Comparison of ENCODE assay signal across 13 mouse cellular contexts in genomic region chr7:51051496-51051895, GRCm38 (mm10).
DNase-seq lines count a peak whose midpoint lies in the region.
"Had no signal": no experiment of that assay in that cellular context is flagged by ENCODE, and none has a peak within 500 bp of the region (broad histone marks: within the 10 kb centered on the region; RNA-seq: fewer than 3 reads in every experiment).

No protein-coding gene starts in this region.

- peak; percentile 40 for DNase-seq in adrenal gland, adult 2 months
- DNase-seq in adrenal gland, postnatal 4 days (ENCODE audit: low spot score in 2 of 2): no peak
- DNase-seq in adrenal gland, adult 8-10 months: peak; percentile 11
- peak; percentile 2 for DNase-seq in adrenal gland, postnatal 10 days
- peak; percentile 1 to 10 for DNase-seq in adrenal gland, postnatal 36 days
- no peak for DNase-seq in layer of hippocampus, adult 11-12 months (ENCODE audit: low spot score)
- no peak for DNase-seq in Muller cell, postnatal 12 days (ENCODE audit: inconsistent ontology term)
- DNase-seq: cerebellum, adult 11-12 months; cerebellum, adult 2 months; cerebellum, adult 9-10 months; cerebellum, postnatal 10 days; cerebellum, postnatal 25 days; forebrain, postnatal 0 days had no signal

Comparison
In these comparisons a context has a peak if more than half of its experiments do, and no peak if none do; other contexts are left out.
1. DNase-seq: peak in adrenal gland, adult 2 months (single experiment), adrenal gland, adult 8-10 months (single experiment), adrenal gland, postnatal 10 days (single experiment) and adrenal gland, postnatal 36 days (2 of 2); none in adrenal gland, postnatal 4 days (0 of 2), layer of hippocampus, adult 11-12 months (single experiment) and Muller cell, postnatal 12 days (single experiment).